Mouse (Mus musculus): ENCODE measurements around the gene Sptbn4. TPM values are rescaled to one million over a fixed set of nuclear protein-coding genes. Genes with fewer than 3 reads are reported as not detected.

Sptbn4 gene
- polyA plus RNA-seq, 1 experiment from 2014 or later = 0.04 TPM

DNA sequence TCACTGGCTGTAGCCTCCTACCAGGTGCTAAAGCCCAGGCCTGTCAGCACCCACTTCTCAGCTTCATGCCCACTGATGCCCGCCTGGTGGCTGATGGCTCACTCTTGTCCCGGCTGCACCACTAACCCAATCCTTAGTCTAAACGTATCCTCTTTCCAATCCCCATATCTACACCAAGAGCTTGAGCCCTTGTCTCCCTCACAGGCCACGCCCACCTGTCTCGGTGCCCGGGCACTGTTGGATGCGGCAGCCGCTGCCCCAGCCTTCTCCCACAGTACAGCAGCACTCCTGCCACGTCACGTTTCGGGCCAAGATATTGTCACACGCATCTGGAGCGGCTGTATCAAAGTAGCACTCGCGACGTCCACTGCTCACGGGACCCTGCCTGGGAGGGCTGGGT lies 137.2 kb downstream of the Sptbn4 start:
- Histone ChIP-seq H3K79me2 (ENCODE audit: inconsistent target) (no peaks in the 10 kb centered on the region), H3K36me3 (ENCODE audit: inconsistent target) (no peaks in the 10 kb centered on the region), H3K27ac (no peak overlapping the region), H3K4me3 (ENCODE audit: inconsistent target) (no peak overlapping the region)
- WGBS (ENCODE audit: missing documents) = 12% methylated on average over 17 of the region's 17 CpGs

DNA sequence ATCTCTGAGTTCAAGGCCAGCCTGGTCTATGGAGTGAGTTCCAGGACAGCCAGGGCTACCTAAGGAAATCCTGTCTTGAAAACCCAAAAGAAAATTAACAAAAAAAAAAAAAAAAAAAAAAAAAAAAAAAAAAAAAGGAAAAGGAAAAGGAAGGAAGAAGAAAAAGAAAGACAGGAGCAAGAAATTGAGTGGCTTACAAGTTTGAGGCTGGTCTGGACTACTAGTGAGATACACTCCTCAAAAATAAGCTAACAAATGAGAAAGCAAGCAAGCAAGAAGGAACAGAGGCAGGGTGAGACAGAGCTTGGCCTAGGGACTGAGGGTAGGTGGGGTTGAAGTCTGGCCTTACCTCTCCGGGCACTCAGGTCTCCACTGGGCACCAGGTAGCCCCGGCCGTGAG lies 137.7 kb downstream of the Sptbn4 start:
- 91% methylated on average over 3 of the region's 3 CpGs for WGBS (ENCODE audit: missing documents)
- H3K27ac ChIP-seq = no peak overlapping the region
- no peaks in the 10 kb centered on the region for H3K36me3 ChIP-seq (ENCODE audit: inconsistent target)
- H3K4me3 ChIP-seq (ENCODE audit: inconsistent target) = no peak overlapping the region
- H3K79me2 ChIP-seq (ENCODE audit: inconsistent target) = no peaks in the 10 kb centered on the region

DNA sequence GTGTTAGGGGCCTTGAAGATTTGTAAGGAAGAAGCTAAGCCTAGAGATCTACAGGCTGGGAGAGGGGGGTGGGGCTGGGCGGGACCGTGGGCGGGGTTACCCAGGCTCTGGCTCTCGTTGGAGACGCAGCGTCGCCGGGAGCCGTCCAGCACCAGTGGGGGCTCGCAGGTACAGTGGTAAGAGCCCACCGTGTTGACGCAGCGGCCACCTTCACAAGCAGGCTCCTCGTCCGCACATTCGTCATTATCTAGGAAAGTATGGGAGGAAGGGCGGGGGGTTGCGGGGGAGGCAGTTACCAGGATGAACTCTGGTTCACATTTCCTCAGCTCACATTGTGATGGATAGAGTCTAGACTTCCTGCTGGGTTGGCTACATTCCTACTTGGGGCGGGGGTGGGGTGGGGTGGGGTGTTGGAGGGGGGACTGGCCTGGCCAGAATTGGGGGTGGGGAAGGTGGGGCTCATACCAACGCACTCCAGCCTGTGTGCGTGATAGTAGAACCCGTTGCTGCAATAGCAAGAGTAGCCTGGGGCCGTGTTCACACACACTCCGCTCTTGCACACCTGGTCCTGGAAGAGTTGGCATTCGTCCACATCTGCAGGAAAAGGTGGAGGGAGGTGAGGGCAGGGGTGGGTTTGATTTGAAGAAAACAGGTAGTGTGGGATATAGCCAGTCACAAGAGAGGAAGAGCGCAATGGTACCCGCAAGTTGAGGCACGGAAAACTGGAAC lies 138.5 kb downstream of the Sptbn4 start:
- no peak overlapping the region for H3K27ac ChIP-seq
- no peaks in the 10 kb centered on the region for H3K36me3 ChIP-seq (ENCODE audit: inconsistent target)
- 21% methylated on average over 28 of the region's 28 CpGs for WGBS (ENCODE audit: missing documents)
- no peaks in the 10 kb centered on the region for H3K79me2 ChIP-seq (ENCODE audit: inconsistent target)
- H3K4me3 ChIP-seq (ENCODE audit: inconsistent target) = no peak overlapping the region

DNA sequence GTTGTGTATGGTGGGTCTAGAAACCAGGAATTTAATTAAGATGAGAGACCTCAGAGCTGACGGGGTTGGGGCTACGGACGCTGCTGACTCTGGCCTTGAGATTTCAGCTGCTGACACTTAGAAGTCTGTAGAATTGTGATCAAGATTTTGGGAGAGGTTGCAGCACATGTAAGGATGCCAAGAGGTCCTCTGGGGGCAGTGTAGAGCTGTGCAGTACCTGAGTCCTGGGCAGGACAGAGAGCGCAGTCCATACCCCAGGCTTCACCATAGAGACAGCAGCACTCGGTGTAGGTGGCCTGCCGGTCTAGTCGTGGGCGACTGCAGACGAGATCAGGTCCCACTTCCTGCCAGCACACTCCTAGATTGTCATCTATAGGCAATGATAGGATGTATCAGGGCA lies 139.9 kb downstream of the Sptbn4 start:
- no peaks in the 10 kb centered on the region for H3K79me2 ChIP-seq (ENCODE audit: inconsistent target)
- WGBS (ENCODE audit: missing documents) = 78% methylated on average over 9 of the region's 9 CpGs
- H3K36me3 ChIP-seq (ENCODE audit: inconsistent target) = no peaks in the 10 kb centered on the region
- H3K27ac ChIP-seq = no peak overlapping the region
- H3K4me3 ChIP-seq (ENCODE audit: inconsistent target) = no peak overlapping the region

Other genes starting within 250 kb of the Sptbn4 start
- 4.0 to 6.8 TPM (median 6.2 TPM) in 3 replicates for gene Itpkc, start 219.0 kb downstream of the Sptbn4 start, polyA plus RNA-seq (2018)
- gene Coq8b, start 214.7 kb downstream of the Sptbn4 start, polyA plus RNA-seq (2018) = 15.6 to 17.3 TPM (median 16.0 TPM) in 3 replicates
- gene Numbl, start 189.3 kb downstream of the Sptbn4 start, polyA plus RNA-seq (2018) = 2.0 to 3.1 TPM (median 2.4 TPM) in 3 replicates
- gene Ltbp4, start 110.0 kb downstream of the Sptbn4 start, polyA plus RNA-seq (2018) = not detected in 3 replicates
- 21.9 to 44.4 TPM (median 32.6 TPM) in 3 replicates for gene Shkbp1, start 91.7 kb downstream of the Sptbn4 start, polyA plus RNA-seq (2018)
- 0.64 to 1.2 TPM in 2 of 3 replicates, not detected in the other for gene Gm20479, start 90.3 kb downstream of the Sptbn4 start, polyA plus RNA-seq (2018)
- 251 to 318 TPM (median 262 TPM) in 3 replicates for gene Blvrb, start 292 bp upstream of the Sptbn4 start, polyA plus RNA-seq (2018)
- gene Sertad3, start 26.1 kb upstream of the Sptbn4 start, polyA plus RNA-seq (2018) = 9.9 to 24.4 TPM (median 12.1 TPM) in 3 replicates
- gene Sertad1, start 39.2 kb upstream of the Sptbn4 start, polyA plus RNA-seq (2018) = 16.5 to 37.7 TPM (median 28.9 TPM) in 3 replicates
- 0.20 to 0.30 TPM (median 0.22 TPM) in 3 replicates for gene Prx, start 51.6 kb upstream of the Sptbn4 start, polyA plus RNA-seq (2018)
- gene Hipk4, start 75.6 kb upstream of the Sptbn4 start, polyA plus RNA-seq (2018) = 0.04 TPM in 1 of 3 replicates, not detected in the others
- gene Pld3, start 105.5 kb upstream of the Sptbn4 start, polyA plus RNA-seq (2018) = 1,098 to 2,092 TPM (median 1,493 TPM) in 3 replicates
- gene 2310022A10Rik, start 105.5 kb upstream of the Sptbn4 start, polyA plus RNA-seq (2018) = 71.9 to 183 TPM (median 75.3 TPM) in 3 replicates
- gene Akt2, start 143.9 kb upstream of the Sptbn4 start, polyA plus RNA-seq (2018) = 53.1 to 77.4 TPM (median 77.2 TPM) in 3 replicates
- not detected in 3 replicates for gene Ttc9b, start 206.2 kb upstream of the Sptbn4 start, polyA plus RNA-seq (2018)
- gene Map3k10, start 226.9 kb upstream of the Sptbn4 start, polyA plus RNA-seq (2018) = 4.3 to 16.5 TPM (median 9.5 TPM) in 3 replicates
- 0.20 to 0.76 TPM (median 0.52 TPM) in 3 replicates for gene Zfp607b, start 241.7 kb upstream of the Sptbn4 start, polyA plus RNA-seq (2018)

All from macrophage (primary cell).